Mouse (Mus musculus) left cerebral cortex, adult 2 months (tissue): ENCODE measurements around the gene Cobll1. TPM values are rescaled to one million over a fixed set of nuclear protein-coding genes. Genes with fewer than 3 reads are reported as not detected.
"Not testable (repeated sequence)": the region's sequence is repeated elsewhere in the genome, so short reads cannot be mapped to it uniquely, and the experiment has no call there.

Experiments
- DNase-seq, 2 experiments: peaks; one replicate each; pipeline ENCODE4 v3.0.0; 2021 to 2022; ENCODE audit warnings: low spot score in 2 of 2, mixed read lengths in 1 of 2; ENCODE audit errors: extremely low spot score in 1 of 2
- H3K27ac ChIP-seq: fragments of 200-600 bp; 2 replicates; pipeline ENCODE4 v1.8.1; 2022
- H3K4me3 ChIP-seq: fragments of 200-600 bp; 2 replicates; pipeline ENCODE4 v1.8.1; 2022
- CTCF ChIP-seq: fragments of 200-600 bp; IDR thresholded peaks from 2 replicates; pipeline ENCODE4 v1.8.1; 2022; ENCODE audit warnings: antibody characterized with exemption, mild to moderate bottlenecking, moderate library complexity
- intact Hi-C: fragments of 180-260 bp; cut with DNase I; formaldehyde crosslinking; loops from one replicate; pipeline ENCODE4 v1.15.1; 2025
- long read RNA-seq, 2 experiments: library from polyadenylated mRNA; stranded (forward); transcript quantifications; one replicate each; pipeline ENCODE4 v2.0.0; 2021; ENCODE audit warnings: borderline mapping rate in 2 of 2
- total RNA-seq, 2 experiments: library from RNA; stranded (reverse); gene quantifications; 2 replicates each; pipeline ENCODE4 v1.2.3; 2021

The Cobll1 gene
- total RNA-seq: 1 to 10 TPM; 7.0 to 7.1 TPM
- long read RNA-seq, experiment 1, full-length matches to known transcripts: 1 of 3 reads
- long read RNA-seq, experiment 1, partial matches to known transcripts: 0 of 3 reads
- long read RNA-seq, experiment 1, other reads (novel, unspliced or antisense): 2 of 3 reads
- long read RNA-seq, experiment 2, full-length matches to known transcripts: 2 of 6 reads
- long read RNA-seq, experiment 2, partial matches to known transcripts: 2 of 6 reads
- long read RNA-seq, experiment 2, other reads (novel, unspliced or antisense): 2 of 6 reads

GRCm38 (mm10) chr2:65238964-65239570, at the start of gene Cobll1:
Gene Cobll1 (minus strand): TSS chr2:65239403.
- TF ChIP-seq CTCF: peak; percentile 5; the same call in 1 of the 2 replicates
- intact Hi-C loops: loop anchor here (5.0 kb wide), 2 partner anchors 92 to 217 kb away; partner anchors contain the start of gene Grb14
- peak within 1 kb of the TSS; percentile 67 for H3K4me3 ChIP-seq
- peak in 1 of 2 experiments; percentile 18 for DNase-seq
- H3K27ac ChIP-seq: peak within 1 kb of the TSS; percentile 78

- no peak overlapping the region for H3K4me3 ChIP-seq
- DNase-seq: no peak
- intact Hi-C loops: no loop called here
- TF ChIP-seq CTCF: no peak
- H3K27ac ChIP-seq: no peak overlapping the region
These were observed 49.5 kb upstream of the Cobll1 start for GRCm38 (mm10) chr2:65288696-65289095.

DNA sequence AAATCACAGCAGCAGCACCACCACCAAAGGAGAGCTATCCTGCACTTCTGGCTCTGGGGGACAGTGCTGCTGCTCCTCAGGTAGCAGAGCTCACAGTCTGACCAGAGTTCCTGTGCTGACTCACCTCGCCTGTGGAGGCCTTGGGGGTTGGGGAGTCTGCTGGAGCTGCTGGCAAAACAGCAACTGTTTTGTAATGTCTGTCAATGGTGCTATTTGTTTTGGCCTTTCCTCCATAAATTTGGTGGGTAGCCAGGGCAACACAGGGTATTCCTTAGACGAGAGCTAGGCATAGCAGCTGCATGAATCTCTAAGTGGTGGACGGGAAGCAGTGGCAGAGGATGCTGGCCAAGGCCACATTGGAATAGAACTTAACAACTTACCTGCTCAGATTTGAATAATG, 46.2 kb upstream of the Cobll1 start:
- H3K4me3 ChIP-seq: no peak overlapping the region
- no peak for DNase-seq
- H3K27ac ChIP-seq: no peak overlapping the region
- intact Hi-C loops: no loop called here
- no peak for TF ChIP-seq CTCF

DNA sequence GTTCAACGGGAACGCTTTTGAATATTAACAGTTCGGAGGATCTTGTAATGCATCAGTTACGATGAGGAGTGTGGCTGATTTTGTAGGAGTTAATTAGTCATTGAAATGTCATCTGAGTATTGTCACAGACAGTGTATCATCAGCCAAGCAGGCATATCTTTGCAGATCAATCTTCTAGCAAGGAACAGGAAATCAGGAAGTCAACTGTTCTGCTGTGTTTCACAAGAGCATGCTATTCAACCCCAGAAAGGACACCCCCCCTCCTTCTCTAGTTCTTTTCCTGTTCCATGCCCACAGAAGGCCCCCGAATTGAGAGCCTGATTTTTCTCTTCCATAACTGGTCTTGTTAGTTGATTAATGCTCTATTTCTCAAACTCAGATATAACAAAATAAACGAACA, 43.8 kb upstream of the Cobll1 start:
- intact Hi-C loops: no loop called here
- TF ChIP-seq CTCF: no peak
- DNase-seq: no peak
- Histone ChIP-seq H3K4me3 (no peak overlapping the region), H3K27ac (no peak overlapping the region)

GRCm38 (mm10) chr2:65279029-65279690, 40.0 kb upstream of the Cobll1 start:
- no peak for TF ChIP-seq CTCF
- intact Hi-C loops: no loop called here
- no peak overlapping the region for H3K4me3 ChIP-seq

DNA sequence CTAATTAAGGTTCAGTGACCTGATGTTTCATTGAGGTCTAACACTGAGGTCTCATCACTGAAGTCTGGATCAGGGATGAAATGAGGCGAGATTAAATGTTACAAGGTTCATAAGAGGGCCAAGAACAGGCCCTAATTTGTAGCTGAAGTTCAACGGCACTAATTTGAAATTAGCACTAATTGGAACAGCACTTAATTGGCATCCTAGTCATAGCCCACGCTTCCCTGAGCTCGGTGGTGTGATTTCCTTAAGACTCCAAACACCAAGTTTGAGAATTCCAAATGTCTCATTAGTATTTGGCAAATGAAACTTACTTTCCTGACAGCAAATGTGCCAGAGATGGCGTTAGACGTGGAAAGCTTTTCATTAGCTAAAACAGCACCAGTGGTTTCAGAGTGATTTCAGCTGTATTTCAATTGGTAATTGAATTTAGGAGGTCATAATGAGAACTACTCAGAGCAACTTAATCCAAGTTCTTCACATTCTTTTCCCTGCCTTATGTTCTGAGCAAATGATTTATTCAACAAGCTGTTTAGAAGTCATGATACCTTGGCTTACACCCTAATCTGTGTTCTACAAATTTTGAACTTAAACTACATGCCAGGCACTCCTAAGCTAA, 36.3 kb upstream of the Cobll1 start:
- DNase-seq: no peak
- intact Hi-C loops: no loop called here
- Histone ChIP-seq H3K4me3 (no peak overlapping the region), H3K27ac (no peak overlapping the region)
- TF ChIP-seq CTCF: no peak

More at GRCm38 (mm10) chr2:65279029-65279690, 40.0 kb upstream of the Cobll1 start:
- no peak overlapping the region for H3K27ac ChIP-seq
- no peak for DNase-seq

DNA sequence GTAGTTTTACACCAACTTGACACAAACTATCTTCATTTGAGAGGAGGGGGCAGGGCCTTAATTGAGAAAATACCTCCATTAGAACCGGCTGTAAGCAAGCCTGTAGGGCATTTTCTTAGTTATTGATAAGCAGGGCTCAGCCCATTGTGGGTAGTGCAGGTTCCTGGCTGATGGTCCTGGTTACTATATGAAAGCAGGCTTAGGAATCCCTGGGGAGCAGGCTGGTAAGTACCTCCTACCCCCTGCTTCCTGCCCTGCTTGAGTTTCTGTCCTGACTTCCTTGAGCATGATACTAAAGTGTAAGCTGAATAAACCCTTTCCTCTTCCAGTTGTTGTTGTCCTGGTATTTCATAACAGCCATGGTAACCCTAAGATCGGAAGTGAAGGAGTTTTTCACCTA, 34.7 kb upstream of the Cobll1 start:
- TF ChIP-seq CTCF: no peak
- Histone ChIP-seq H3K4me3 (no peak overlapping the region), H3K27ac (no peak overlapping the region)
- DNase-seq: no peak
- intact Hi-C loops: no loop called here

DNA sequence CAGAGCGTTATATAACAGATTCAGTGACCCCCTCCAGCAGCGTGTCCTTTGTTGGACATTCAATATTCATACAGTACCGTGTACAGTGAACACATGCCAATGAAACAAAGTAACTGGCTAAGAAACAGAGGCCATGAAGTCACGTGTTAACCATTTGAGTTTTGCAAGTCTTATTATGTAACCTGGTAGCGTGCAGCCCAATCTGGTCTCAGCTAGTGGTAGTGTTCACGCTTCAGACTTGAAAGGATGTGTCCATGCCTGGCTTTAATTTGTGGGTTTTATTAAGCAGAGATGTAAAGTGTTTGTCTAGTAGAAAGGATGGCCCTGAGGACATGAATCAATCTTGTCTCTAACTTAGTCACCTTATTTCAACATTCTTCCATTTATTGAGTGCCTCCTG, 29.5 kb upstream of the Cobll1 start:
- no peak for TF ChIP-seq CTCF
- intact Hi-C loops: no loop called here
- no peak overlapping the region for H3K4me3 ChIP-seq

GRCm38 (mm10) chr2:65267834-65268233, 28.6 kb upstream of the Cobll1 start:
- intact Hi-C loops: no loop called here
- no peak for TF ChIP-seq CTCF
- no peak for DNase-seq
- Histone ChIP-seq H3K4me3 (no peak overlapping the region), H3K27ac (no peak overlapping the region)

More for the DNA sequence above, 29.5 kb upstream of the Cobll1 start:
- DNase-seq: no peak
- H3K27ac ChIP-seq: no peak overlapping the region

DNA sequence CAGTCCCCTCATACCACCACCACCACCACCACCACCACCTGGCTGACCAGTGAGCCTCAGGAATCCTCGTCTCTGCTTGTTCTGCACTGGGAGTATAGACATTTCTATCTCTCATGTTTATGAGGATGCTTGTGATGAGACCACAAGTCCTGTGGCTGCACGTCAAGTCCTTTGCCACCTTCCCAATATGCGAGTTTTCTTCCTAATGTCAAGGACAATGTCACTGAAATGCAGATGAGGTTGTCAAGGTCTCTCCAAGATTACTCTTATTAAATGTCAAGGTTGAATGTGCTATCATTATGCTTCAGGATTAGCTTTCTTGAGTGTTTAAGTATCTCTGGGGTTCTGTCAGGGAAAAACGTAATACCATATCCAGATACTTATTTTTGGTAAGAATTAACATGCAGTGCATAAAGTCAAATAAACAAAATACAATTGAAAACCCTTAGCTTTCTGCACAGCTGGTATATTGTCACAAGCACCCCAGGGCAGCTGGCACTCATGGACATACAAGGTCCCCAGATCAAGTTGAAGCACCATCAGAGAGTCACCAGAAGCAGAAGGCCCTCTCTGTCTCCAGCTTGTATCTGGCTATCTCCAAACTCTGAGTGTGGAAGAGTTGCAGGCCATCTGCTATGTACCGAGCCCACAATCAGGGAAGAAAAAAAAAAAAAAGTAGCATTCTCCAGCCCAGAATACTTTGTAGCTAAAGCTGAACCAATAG, 27.5 kb upstream of the Cobll1 start:
- no peak overlapping the region for H3K27ac ChIP-seq
- TF ChIP-seq CTCF: no peak
- no peak for DNase-seq
- H3K4me3 ChIP-seq: no peak overlapping the region
- intact Hi-C loops: no loop called here

DNA sequence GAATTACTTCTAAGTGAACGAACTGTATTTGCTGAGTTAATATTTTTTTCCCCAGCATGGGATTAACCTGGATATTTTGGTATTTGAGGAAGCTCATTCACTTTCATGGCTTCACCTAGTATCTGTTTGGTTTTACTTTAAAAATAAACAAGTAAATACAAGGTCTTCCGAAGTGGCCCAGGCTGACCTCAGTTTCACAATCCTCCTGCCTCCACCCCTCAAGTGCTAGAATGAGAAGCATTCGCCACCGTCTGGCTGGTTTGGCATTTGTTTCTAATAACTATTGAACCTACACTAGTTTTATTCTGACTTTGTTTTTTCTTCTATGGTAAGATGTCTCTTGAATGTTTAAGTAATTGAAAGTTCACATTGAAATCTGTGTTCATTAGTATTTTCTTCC, 23.0 kb upstream of the Cobll1 start:
- DNase-seq: no peak
- Histone ChIP-seq H3K4me3 (no peak overlapping the region), H3K27ac (no peak overlapping the region)
- no peak for TF ChIP-seq CTCF
- intact Hi-C loops: no loop called here

DNA sequence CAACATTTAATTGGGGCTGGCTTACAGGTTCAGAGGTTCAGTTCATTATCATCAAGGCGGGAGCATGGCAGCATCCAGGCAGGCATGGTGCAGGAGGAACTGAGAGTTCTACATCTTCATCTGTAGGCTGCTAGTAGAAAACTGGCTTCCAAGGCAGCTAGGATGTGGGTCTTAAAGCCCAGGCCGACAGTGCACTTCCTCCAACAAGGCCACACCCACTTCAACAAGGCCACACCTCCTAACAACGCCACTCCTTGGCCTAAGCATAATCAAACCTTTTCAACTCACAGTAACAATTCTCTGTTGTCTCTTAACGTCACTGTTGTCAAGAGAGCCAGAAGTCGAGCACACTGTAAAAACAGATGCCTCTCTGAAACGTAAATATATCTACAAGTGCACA, 21.6 kb upstream of the Cobll1 start:
- DNase-seq, H3K4me3 ChIP-seq, H3K27ac ChIP-seq, intact Hi-C loops: not testable (repeated sequence)
